Mouse (Mus musculus) thymus, postnatal 36 days (tissue): Measurements from ENCODE around the gene Slc47a2.

Experiments
- DNase-seq, 2 experiments: peaks; one replicate each; pipeline ENCODE4 v3.0.0; 2022; ENCODE audit warnings: mixed read lengths in 2 of 2

The Slc47a2 gene

DNA sequence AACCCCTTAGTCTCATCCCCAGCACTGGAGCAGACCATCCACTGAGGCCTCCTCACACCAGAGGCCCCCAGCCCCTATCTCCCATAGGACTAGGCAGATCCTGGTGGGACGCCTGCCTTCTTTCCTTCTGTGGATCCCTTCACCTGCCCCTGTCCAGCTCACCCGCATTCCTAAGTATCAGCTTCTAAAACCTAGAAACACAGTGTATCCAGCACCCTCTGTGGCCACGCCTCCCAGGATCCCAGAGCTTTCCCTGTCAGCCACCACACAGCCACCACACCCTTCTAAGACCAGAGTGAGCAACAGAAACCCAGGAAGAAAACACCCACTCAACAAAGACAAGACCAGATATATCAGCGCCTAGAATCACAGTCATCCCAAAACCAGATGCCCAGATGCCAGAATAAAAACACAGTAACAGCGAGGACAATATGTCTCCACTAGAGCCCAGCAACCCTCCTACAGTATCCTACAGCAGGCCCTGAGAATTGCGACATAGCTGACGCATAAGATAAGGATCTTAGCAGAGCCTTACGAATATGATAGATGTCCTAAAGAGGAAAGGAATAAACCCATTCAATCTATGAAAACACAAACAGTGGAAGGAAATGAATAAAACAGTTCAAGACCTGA lies 64.1 kb downstream of the Slc47a2 start:
- DNase-seq: no peak

DNA sequence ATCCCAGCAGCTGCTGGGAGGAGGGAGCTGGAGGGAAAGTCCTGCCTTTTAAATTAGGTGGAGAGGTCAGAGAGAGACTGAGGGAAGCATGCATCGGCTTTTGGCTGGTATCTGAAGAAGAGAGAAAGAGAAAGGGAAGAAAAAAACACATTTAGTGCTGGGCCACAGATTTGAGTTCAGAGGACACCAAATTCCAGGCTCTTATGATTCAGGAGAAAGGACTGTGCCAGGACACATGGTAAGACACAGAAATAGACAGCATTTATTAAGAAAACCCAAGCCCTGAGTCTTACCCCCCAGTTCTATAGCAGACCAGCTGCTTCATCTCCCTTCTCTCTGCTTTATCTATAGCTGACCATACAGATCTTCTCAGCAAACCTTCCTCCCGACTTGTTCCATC lies 64.7 kb downstream of the Slc47a2 start:
- no peak for DNase-seq

DNA sequence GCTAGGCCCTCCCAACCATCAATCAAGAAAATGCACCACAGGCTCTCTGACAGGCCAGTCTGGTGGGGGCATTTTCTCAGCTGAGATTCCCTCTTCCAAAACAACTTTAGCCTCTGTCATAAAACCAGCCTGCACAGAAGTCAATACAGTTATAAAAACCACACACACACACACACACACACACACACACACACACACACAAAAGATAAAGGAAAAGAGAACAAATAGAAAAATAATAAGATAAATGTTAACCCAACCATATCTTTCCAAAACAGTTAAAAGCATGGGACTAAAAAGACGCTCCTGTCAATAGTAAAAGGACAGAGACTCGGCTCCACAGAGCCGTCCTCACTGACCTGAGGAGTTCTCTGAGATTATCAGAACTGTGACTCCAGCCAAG lies 66.2 kb downstream of the Slc47a2 start:
- DNase-seq: no peak

DNA sequence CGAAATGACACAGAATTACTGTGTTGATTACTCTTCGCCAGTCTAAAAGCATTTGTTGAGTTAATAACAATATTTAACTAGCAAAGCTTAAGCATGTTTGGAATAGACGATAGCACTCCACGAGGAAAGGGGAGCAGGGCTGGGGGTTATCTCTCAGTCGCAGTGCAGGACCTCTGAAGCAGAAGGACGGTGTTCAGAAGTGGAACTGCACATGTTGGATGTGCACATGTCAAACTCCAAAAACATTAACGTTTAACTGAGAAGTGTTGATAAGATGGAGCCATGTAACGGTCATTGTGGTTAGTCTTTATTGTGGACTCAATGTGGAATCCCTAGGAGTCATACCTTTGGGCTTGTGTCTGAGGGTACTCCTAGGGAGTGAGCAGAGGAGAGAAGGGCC lies 67.6 kb downstream of the Slc47a2 start:
- no peak for DNase-seq

DNA sequence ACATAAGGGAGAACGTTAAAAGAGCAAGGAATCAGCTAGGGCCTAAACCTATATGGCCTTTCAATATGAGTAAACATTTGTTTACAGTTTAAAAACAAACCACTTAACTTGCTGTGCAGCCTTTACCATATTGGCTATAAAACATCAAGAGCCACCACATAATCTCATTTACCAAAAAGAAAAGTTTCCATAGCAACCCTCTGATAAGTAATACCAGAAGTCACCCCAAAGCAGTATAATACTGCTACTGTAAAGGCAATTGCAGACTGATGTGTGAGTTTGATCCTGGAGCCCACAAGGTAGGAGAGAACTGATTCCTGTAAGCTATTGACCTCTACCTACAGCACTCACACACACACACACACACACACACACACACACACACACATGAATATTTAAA lies 68.2 kb downstream of the Slc47a2 start:
- DNase-seq: no peak

DNA sequence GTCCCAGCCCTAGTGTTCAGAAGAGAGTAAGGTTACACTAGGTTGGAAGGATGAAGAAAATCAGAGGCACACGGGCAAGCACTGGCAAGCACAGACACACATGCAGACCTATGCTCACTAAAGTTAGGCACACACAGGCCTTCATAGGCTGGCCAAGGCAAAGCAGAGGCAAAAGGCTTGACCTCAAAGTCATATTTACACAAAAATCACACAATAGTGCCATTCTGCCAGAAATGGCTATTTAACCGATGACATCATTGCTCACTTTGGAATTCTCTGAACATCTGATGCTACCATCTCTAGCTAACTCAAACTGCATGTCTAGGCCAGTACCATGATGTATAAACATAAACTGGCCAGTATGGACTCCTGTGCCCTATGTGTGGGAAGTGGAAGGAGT lies 68.7 kb downstream of the Slc47a2 start:
- DNase-seq: no peak

DNA sequence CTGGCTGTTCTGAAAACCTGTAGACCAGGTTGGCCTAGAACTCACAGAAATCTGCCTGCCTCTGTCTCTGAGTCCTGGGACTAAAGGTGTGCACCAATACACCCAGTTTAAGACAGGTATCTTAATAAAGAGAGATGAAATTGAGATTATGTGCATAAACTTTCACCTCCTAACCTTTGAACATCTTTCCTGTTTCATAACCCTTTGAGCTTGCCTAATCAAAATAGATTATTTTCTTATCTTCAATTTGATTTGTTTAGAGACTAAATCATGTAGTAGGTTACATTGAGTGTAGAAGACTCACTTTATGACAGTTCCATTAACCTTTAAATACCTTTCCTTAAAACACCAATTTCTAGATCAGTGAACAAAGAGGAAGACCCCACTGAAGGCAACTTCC lies 71.0 kb downstream of the Slc47a2 start:
- DNase-seq: no peak

DNA sequence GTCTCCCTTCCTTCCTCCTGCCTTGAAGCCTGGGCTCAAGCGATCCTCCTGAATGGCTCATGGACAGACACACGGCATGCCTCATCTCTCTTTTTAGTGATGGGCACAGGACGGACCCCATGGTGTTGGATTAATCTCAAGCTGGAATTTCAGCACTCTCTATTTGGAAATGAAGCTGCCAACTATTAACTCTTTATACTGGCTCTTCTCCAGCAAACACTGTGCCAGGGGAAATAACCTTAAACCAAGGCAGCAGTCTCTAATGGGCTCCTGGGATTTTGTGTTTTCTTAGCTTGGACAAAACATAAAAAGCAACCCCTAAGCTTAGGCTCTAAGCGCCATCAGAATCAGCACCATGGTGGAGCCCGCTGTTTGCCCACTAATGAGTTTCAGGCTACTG lies 72.3 kb downstream of the Slc47a2 start:
- no peak for DNase-seq

DNA sequence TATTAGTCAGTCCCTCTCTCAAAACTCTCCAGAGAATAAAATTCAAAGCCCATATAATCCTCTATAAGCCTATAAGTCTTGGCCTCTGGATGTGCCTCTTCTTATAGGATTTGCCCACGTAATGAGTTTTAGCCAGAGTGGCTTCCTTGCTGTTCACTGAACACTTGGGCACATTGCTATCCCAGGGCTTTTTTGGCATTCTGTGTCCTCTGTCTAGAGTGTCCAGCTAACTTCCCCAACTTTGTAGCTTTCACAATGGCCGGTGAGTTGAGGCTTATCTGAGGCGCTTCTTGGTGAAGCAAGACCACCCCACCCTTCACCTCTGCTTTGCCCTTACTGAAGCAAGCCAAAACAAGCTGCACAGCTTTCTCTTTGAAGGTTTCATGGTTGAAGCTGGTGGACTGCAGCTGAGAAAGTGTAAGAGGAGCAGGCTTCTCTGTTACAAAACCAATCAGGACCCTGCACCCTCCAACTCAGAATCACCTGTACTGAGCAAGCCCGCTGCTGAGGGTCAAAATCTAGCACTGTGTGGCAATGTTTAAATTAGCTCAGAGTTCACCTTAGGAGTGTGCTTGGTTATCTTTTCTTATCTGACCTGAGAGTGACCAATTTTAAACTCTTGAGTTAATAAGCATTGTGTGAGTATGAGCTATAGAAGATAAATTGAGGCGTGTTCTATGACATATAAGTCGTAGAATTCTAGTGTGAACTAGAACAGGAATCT lies 73.9 kb downstream of the Slc47a2 start:
- no peak for DNase-seq

DNA sequence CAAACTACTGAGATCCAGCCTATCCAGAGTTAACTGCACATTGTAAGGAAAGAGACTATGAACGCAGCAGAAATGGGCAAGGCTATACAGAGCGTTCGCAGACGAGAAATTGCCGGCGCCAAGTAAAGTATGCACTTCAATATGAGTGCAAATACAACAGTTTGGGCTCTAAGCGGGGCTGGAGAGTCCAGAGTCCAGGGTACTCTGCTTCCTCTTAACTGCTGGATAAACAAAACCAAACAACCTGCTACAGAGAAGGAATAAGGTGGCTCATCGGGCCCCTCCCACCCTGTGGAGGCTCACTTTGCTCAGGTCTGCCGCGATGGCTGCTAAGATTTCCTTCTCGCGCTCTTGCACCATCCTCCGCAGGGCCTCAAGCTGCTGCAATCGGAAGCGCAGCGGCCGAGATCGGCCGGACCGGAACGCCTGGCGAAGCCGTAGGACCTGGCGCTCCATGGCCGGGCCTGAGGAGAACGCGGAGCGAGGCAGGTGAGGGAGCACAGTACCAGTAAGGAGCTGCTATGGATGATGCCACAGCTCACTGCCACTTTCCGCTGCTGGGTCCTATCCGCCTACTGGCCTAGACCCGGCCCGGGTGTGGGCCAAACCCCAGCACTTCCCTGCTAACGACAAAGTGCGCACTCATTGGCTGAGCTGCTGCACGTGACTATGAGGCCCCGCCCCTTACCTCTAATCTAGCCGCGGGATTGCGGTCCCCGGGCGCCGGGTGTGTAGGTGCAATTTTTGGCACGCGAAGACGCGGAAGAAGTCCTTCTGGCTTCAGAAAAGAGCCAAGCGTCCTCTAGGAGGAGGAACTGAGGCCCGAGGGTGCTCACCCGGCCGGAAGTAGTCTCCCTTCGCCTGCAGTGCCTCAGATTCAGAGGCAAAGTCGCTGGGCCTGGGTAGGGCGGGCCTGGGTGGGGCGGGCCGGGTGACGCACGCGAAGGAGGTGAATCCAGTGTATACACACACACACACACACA lies 75.8 kb downstream of the Slc47a2 start, which contains the start of gene Aldh3a2:
TSS of gene Aldh3a2 (minus strand) at position 914 of the 983 bp plus-strand sequence.
- peak; percentile 96 for DNase-seq

DNA sequence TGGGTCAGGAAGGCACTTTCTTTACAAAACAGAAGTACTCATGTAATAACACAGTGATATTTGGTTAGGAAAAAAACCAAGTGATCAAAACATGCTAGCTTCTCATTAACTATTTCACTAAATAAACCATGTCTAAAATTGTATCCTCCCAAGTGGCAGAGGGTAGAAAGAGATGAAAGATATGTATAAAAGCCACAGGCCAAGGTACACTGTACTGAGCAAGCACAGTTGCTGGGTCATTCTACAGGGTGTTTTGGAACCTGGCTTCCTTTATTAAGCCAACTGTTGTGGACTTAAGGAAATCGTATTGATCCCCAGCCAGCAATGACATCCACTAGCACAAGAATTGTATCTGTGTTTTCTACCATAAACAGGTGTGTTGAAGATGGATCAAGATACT lies 78.8 kb downstream of the Slc47a2 start:
- no peak for DNase-seq

DNA sequence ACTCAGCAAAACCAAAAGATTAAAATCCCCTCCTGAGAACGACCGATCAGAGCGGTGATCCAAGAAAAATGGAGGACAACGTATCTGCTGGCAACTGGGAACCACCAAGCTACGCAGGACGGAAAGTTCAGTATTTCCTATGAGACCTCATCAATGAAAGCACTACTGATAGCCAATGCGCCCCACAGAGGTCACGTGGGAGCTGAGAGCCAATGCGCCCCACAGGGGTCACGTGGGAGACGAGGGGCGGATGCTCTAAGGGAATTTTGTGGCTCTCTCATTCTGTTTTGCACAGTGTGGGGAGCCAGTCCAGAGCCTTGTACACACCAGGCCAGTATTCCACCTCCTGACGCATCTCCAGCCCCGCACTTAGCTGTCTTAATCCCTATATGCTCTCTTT lies 80.1 kb downstream of the Slc47a2 start:
- DNase-seq: no peak

DNA sequence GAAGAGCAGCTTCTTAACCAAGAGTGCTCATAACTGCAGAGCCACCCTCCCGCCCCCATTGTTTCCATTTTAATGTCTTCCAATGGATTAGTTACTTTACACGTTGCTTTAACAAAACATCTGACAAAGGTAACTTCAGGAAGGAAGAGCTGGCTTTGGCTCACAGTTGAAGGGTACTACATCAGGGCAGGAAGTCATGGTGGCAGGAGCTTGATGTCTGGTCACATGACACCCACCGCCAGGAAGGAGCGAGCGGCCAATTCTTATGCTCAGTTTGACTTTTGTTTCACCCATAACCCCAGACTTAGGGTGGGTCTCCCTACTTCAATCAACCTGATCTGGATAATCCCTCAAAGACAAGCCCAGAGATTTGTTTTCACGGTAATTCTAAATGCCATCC lies 83.6 kb downstream of the Slc47a2 start:
- DNase-seq: no peak

DNA sequence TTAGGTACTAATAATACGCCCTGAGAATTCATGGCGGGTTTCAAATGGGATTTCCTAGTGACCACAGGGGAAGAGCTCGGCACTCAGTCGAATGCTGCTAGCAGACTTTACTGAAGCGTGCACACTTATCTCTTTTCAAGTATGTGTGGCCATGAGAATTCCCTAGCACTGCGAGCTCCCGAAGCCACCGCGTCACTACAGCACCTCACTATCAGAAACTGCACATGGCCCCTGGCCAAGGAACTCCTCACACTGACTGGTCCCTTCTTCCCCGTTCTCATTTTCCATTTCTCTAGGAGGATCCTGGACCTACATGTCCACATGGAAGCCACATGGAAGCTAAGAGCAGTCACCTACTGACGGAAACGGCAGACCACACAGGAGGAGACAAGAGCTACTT lies 89.9 kb downstream of the Slc47a2 start:
- no peak for DNase-seq

DNA sequence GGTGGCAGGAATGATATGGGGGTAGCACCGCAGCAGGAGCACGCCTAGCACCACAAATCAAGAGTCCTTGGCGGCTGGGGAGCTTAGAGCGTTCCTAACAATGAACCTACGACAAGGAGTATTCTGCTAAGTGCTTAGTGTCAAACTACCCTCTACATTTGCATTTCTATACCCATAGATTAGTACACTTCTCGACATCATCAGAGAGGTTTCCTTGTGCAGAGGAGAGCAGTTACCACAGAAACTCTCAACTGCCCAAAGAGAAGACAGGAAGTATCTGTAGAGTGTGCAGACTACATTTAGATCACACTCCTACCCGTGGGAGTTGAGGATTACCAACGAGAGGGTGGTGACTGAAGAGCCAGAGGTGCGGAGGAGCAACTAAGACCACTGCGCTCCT lies 90.9 kb downstream of the Slc47a2 start:
- DNase-seq: no peak
